Mouse (Mus musculus) ZHBTc4 (cell line): Measurements from ENCODE around the gene Pax7.

Experiments
- DNase-seq: peaks from one replicate; pipeline ENCODE4 v3.0.0-alpha.2; 2011; ENCODE audit warnings: low read depth, low spot score

Pax7 gene

DNA sequence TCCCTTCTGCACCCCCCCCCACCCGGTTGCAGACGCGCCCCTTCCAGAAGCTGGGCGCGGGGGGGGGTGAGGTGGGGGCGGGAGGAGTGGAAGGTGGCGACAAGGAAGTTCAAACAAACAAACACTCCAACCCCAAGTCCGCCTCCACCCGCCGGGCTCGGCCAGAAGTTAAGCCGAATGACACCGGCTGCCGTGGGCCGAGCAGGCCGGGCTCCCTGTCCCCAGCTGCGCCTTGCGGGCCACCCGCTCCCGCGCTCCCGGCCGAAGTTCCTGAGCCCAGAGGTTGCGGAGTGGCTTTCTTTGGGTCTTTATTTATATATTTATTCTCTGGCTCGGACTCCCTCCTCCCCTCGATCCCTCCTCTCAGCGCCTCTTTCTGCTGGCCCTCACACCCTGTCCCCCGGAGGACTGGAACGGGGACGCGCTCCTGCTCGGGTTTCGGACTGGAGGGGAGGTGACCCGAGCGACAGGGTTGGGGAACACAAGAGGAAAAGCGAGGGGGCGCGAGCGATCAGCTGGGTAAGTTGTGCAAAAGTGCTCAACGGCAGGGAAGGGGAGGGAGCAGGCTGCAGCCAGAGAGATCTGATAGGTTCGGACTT lies at the start of gene Pax7:
Pax7 (minus strand) TSS at position 493 of the 599 bp plus-strand sequence.
- peak; percentile 74 for DNase-seq

DNA sequence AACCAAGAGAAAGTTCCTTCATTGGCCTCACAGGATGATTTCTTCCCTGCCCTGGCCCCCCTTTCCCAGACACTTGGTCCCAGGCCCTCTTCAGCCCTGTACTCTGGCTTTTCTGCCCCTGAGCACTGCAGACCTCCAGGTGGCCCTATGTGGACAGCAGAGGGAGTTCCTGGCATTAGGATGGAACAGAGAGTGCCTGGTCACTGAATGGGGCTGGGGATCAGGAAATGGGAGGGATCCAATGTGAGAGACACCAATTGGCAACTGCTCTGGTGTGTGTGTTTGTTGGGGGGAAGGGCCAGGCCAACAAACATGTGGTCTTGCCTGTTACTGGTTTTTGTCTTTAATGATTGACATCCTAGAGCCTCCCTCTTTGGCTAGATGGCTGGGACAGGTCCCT lies 48.5 kb upstream of the Pax7 start:
- DNase-seq, result no peak

DNA sequence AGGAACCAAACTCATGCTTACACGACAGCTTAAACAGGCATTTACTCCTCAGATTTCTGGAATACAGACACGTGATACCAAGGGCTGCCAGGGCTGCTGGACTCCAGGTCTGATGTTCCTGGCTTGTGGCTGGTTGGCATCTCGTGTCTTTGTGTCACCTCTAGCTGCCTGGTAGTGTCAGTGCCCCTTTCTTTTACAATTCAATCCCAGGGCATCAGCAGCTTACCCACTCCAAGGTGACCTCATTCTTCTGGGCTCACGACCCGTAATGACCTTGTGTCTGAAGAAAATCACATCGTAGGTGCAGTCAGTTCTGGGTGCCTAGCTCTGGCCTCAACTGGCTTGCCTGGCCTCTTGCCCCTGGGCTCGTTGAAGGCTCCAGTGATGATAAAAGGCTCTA lies 46.0 kb upstream of the Pax7 start:
- no peak for DNase-seq

DNA sequence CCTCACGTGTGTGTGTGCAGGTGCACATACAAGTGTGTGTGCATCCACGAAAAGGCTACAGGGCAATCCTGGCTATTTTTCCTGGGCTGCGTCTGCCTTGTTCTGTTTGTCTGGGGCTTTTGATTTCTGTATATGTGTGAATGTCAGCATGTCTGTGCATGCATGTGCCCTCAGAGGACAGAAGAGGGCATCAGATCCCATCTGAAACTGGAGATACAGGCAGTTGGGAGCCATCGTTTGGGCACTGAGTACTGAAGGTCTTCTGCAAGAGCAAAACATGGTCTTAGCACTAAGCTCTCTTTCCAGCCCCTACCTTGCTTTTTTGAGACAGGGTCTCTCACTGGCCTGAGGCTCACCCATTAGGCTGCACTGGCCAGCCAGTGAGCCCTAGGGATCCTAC lies 45.1 kb upstream of the Pax7 start:
- no peak for DNase-seq

DNA sequence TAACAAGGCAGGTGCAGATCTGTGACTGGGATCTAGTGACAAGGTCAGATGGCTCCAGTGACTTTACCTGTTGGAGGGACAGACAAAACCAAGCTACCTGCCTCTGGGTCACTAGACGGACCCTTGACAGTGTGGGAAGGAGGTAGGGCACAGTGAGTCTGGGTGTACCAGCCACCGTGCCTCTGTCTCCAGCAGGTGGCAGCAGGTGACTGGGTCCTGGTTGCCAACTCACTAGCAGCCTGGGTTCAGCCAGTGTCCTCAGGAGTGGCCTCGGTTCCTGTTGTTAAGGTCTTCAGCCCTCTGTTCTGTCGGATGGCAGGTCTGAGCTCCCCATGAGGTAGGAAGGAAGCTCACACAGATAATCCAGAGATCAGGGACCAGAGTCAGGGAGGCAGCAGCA lies 43.9 kb upstream of the Pax7 start:
- DNase-seq, result peak; percentile 82

DNA sequence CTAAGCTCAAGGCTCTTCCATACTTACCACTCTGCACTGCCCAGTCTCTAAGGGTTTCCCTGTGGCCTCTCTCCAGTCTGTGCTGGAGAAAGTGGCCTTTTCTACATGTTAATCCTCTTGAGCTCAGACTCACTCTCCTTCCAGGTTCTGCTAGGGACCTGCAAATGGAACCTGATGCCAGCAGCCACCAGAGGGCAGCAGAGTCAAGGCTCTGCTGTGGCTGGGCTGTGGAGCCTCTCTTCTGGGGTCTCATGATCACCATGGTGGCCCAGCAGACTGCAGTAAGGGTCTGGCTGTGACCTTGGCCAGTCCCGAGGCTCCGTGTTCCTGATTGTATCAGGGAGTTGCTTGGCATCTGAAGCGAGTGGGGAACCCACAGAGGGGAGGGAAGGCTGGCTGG lies 39.3 kb upstream of the Pax7 start:
- DNase-seq, result peak; percentile 79

DNA sequence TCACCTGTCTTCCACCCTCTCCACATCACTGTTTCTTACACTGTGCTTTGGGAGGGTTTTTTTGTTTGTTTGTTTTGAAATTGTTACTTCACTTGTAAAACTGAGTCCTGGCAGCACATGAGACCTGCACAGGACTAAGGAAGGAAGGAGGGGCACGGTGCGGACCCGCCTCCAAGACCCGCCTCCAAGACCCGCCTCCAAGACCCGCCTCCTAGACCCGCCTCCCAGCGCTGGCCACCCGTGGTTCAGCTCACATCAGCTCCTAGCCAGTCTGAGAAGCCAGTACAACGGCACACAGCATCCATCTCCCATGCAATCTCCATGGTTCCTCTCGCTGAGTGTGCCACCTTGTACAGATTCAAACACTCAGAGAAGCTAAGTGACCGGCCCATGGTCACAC lies 38.4 kb upstream of the Pax7 start:
- peak; percentile 85 for DNase-seq

DNA sequence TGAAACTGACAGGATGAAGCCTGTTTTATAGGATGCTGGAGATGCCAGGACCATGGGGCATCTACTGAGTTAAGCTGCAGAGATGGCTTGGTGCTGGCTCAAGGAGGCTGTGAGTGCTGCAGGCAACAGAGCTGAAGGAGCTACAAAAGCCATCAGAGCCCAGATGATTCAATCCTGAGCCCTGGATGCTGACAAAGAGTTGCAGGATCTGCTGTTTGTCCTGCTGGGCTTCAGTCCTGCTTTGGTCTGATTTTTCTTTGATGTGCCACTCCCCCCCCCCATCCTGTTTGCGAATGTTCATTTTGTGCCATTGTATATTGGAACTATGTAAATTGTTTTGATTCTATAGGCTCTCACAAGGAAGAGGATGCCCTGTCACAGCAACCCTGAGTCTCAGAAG lies 29.9 kb upstream of the Pax7 start:
- DNase-seq, result no peak

DNA sequence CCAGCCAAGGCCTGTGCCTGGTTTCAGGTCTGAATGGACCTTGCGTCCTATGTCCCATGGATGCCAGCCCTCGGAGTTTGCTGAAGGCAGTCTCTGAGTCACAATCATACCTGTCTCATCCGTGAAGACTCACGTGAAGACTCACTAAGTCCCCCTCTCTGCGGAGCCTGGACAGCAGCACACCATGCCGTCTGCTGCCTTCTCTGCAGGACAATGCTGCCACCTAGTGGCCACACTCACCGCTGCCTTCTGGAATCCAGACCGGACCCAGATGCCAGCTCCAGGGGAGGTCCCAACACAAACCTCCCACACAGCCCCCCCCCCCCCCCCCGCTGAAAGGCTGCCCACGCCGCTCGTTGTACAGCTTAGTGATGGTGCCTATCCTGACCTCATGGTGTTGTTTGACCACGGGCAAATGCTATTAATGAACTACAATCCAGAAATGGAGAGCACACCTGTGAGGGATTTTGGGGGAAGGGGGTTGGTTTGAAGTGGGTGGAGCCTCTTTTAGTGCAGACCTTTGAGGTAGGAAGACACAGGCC lies 25.4 kb upstream of the Pax7 start:
- DNase-seq, result peak; percentile 87

DNA sequence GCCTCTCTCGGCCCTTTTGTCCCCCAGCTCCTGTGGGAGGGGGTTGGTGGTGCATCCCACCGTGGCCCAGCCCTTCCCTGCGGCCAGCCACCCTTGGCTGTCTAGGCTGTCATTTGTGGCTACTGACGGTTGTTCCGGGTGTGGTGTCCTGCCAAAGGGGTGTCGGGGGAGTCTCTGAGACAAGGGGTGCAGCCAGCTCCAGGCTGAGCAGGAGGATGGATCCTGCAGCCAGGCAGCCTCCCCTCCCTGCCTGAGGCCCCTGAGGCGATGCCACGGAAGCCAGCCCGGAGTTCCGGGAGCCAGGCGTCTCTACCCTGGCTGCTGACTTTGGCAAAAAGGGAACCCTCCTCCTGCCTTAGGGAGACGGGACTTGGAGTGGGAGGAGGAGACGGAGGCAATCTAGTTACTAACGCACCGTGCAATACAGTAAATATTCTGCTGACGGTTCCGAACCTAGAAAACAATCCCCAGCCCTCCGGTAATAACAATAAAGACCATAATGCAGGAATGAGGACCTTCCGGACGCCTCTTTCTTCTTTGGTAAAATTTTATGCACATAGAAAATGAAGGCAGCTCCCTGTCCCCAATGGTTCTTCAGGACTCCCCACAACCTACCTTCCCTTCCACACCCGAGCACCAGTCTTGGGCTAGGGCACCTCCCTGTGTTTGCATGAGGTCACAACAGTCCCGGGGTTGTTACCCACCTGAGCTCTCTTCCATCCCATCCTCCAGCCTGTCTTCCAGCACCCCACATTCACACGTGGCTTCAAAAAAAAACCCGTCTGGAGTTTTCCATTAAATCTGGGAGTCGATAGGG lies 19.1 kb upstream of the Pax7 start:
- no peak for DNase-seq

DNA sequence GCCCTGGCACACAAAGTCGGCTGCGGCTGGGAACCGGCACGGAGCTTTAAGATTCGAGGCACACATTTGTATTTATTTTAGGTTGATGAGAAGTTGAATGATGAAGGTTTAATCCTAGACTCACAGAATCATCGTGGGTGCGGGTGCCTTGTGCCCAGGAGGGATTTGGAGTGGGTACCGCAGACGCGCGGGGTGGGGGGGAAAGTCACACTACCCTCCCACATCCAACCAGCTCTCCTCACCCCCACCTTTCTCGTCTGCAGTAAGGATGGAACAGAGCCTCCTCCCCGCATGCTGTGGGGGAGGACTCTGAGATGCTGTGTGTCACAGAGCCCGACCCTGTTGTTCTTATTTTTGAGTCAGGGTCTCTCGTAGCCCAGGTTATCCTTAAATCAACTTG lies 18.1 kb upstream of the Pax7 start:
- DNase-seq, result no peak

DNA sequence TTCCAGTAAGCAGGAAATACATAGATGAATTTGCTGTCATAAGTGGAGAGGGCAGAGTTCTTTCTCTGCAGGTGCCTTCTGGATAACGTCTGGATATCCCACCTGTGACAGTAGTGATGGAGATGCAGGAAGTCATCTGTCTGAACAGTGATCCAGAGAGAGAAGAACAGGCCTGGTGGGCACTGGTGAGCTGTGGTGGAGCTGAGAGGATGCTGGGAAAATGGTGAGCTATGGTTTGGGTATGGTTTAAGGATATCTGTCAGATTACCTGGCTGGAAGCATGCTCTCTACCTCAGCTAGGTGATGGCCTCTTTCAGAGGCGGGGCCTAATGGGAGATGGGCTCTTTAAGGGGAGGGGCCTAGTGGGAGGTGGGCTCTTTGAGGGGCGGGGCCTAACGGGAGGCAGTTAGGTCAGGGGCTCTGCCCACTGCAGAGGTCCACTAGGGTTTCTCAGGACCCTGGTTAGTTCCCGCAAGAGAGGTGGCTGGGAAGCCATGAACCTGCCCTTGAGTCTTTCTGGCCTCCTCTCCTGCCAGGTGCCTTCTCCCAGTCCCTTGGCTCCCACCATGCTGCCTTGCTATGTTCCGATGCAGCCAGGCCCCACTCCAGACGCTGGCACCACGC lies 17.3 kb upstream of the Pax7 start:
- DNase-seq, result peak; percentile 65

DNA sequence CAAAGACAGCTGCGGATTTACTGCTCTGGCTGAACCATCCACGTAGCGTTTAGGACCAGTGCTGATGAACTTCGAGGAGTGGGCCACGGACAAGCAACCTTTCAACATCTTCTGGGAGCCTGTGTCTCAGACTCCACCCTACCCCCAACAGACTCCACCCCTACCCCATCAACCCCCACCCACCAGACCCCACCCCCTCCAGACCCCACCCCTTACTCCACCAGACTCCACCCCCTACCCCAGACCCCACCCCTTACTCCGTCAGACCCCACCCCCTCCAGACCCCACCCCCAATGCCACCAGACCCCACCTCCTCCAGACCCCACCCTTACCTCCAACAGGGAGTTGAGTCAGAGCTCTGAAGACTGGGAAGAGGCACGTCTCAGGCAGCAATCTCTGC lies 10.1 kb upstream of the Pax7 start:
- DNase-seq, result peak; percentile 55

DNA sequence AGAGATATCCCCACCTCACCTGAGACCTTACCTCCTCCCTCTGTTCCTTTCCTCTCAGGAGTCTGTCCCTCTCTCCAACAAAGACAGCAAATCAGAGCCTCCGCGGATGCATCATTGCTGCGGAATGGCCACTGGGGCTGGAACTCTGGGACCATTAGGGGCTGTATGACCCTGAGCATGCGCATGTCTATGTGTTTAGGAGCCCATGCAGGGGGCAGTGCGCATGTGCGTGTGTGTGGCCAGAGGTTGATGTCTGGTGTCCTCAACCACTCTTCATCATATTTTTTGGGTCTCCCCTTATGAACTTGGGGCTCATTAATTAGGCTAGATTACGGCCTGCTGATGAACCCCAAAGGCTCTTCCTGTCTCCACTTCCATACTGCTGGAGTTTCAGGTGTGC lies 9.6 kb upstream of the Pax7 start:
- no peak for DNase-seq

DNA sequence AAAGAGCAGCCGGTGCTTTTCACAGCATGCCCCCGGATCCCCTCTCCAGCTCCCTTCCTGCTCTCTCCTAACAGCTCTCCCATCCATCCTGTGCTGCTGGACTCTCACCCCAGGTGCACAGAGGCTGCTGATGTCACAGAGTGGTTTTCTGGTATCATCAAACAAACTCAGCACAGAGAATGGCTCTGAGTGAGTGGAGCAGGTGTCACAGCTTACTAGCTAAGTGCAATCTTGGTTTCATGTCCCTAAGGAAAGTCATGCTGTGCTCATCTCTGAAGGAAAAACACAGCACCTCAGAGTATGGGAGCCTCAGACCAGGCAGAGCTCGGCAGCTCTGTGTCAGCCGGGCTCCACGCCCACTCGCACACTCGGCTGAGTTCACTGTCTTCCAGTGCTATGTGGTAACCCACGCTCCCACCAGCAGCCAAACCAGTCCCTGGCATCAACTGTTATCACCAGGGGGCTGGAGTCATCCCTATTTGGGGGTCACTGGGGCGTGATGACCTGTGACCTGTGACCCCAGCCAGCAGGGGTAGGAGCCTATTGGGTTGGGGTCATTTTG lies 7.7 kb upstream of the Pax7 start:
- DNase-seq, result no peak

DNA sequence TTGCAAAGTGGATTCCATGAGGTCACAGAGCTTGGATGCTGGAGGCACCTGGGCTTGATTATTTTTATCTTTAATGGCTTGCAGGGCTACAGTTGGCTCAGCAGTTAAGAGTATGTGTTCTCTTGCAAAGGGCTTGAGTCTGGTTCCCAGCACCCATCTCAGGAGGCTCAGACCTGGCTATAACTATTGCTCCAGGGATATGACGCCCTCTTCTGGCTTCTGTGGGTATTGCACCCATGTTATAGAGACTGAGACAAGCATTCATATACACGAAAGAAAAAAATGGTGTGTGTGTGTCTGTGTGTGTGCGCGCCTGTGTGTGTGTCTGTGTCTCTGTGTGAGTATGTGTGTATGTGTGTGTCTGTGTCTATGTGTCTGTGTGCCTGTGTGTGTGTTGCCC lies 7.1 kb upstream of the Pax7 start:
- peak; percentile 57 for DNase-seq

DNA sequence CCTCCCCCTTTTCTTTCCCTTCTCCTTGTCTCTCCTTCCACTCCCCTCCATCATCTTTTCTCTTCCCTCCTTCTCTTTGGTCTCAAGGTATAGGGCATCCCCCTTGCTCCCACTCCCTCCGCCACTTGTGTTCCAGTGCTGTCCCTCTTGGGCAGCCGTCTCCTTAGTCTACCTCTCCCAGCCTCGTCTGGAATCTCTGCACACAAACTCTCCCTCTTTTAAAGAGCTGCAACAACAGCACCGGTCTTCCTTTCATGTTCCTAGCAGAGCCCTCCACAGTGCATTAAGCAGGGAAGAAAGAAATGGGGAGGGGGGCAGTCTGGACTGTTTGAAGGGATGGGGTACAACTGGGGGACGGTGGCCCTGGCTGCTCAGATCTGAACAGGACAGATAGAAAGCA lies 3.4 kb upstream of the Pax7 start:
- DNase-seq, result no peak

DNA sequence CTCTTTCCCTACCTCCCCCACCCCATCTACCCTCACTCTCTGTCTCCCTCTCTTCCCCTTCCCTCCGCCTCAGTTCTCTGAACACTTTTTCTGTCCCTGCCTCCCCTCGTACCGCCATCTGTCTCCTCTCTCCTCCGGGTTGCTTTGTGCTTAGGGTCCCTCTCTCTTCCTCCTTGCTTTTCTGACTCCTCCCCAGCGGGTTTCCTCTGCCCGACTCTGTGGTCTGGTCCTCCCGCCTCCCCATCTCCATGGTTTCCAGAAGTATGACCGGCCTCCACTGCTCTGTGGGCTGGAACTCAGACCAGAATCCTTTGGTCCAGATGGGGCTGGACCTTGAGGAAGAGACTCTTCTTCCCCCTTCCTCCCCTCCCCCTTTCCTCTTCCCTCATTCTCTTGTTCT lies 2.9 kb upstream of the Pax7 start:
- no peak for DNase-seq

DNA sequence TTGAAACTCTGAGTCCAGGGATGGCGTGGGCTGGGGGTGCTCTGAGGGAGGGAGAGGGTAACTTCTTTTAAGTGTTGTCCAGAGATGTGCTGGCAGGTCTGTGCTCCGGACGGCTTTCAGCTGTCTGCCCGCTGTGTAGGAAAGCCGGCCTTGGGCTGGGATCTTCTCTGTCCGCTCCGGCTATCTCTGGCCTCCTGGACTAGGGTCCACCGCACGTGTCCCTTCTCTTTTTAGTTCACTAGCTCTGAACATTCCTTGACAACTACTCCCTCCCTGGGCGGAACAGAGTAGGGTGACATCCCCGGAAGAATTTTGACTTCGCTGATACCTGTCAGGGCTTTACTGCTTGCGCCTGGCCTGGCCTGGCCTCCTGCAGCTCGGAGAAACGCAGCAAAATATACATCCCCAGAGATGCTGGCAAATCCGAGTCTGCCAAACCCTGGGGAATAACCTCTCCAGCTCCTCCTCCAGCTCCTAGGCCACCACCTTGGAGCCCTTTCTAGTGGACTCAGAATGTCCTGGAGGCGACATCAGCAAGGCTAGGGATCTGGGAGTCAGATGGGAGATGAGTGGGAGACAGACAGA lies 581 bp upstream of the Pax7 start:
- DNase-seq, result no peak

DNA sequence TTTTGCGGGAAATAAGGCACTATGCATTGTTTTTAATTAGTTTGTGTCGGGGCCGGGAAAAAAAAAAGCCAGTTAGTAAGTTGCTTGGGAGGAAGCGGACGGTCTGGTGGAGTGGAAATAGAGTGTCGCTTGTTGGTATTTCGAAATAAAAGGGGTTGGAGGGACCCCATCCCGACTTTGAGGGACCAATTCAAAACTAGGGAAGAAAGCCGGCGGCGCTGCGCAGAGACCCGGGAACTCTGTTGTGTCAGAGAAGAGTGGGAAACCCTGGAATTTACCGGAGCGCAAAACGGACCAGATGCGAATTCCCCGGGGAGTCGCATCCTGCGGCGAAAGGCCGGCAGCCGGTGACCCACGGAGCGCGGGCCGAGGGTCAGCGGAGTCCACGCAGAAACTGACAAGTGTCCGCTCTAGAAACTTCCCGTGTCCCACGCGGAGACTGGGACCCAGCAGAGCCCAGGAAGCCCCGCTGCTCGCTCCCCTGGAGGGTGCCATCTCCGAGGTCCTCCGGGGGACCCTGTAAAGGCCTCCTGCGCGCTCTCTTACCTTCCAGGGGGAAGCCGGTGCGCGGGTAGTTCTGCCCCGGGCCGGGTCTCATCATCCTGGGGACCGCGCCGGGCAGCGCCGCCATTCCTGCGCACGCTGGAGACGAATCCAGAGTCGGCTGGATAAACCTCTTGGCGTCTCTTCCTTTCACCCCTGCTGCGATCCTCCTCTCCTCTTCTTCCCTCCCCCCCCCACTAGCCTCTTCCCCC lies 870 bp downstream of the Pax7 start:
- DNase-seq, result peak; percentile 74

DNA sequence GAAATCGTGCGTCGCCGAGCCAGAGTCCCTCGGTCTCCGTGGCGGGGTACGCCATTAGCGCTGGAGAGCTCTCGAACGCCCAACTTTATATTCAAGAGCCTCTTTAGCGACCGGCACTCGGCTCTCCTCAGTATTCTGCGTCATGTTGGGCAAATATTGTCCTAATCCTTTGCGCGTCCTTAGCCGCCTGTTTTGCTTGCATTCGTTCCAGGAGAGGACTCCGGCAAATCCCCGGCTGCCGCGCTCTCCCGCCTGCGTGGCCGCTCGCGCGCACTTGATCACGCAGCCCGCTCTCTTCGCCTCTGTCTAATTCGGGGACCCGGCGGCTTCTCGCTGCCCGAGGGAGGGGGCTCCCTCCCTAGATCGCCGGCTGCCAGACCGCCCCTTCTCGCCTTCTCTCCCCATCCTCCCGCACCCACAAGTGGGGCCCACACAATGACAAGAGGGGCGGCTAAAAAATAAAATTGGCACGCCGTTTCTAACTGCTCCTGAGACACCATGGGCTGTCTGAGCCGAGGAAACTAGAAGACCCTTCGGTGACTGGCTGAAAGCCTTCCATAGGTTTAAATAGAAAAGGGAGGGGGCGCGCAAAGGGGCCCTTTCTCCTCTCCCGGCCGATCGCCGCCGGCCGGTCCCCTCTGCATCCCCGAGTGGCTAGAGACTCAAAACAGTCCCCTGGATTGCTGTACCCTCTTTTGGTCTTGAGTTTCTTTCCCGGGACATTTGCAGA lies 1.7 kb downstream of the Pax7 start:
- DNase-seq, result peak; percentile 64
